Mouse (Mus musculus) ovary, postnatal 14 days (tissue): ENCODE results near the gene Ifrd2.

Experiments
- DNase-seq: peaks from one replicate; pipeline ENCODE4 v3.0.0; 2022; ENCODE audit warnings: low spot score

Ifrd2 gene

DNA sequence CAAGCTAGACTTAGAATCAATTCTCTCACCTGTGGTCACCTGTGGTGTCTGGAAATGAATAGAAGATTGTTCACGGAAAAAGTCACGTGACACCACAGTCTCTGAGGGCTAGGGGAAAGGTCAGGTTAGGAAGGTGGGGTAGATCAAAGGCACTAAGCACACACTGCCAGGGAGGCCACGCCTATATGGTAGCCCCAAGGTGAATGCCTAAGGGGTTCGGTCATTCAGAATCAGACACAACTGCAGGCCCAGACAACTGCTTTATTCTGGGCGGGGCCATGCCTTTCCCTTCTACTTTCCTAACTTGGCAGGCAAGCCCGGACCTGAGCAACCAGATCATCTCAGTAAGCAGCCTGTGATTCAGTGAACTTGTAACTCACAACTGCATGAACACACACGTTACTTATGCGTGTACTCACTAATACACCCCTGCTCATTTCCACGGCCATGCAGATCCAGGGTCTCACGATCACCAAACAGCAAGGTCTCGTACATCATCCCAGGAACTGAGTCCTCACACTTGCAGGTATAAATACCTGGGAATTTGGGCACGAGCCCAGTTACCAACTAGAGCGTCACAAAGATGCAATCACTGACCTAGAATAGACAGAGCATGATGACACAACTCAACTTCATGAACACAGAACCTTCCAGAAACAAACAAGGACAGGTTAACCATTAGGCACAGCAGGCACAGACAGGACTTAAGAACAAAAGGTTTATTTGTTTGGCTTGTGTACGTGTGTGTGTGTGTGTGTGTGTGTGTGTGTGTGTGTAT, 11.7 kb upstream of the Ifrd2 start:
- no peak for DNase-seq

DNA sequence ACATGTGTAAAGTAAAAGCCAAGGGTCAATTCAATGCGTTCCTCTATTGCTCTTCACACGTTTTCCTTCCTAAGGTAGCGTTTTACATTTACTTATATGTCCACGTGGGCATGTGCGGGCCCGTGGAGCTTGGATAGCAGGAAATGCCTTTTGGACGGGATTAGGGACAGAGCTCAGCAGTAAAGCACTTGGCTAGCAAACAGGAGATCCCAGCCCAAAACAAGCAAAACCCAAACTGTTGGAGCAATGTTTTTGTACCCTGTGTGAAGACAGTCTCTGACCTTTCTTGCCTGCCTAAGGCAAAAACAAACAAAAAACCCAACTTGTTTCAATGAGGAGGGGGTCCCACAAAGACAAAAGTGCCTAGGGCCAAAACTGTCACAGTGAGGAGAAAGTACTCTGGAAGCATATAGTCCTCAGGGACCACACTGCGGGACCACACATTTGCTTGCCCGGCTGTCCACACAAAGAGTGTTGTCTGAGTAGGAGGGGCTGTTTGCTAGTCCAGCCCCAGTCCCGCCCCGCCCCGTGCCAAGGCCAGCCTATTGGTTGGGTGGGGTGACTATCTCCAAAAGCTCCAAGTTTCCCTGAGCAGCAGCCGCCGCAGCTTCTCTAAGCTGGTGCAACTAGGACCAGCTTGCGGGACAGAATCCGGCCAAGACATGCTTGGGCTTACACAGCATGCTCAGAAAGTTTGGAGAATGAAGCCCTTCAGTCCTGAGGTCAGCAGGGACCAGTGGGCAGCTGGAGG, 10.9 kb upstream of the Ifrd2 start, which contains the start of gene Hyal1:
TSS of gene Hyal1 (plus strand) at position 571 of the 751 bp plus-strand sequence.
- DNase-seq, result peak; percentile 73

DNA sequence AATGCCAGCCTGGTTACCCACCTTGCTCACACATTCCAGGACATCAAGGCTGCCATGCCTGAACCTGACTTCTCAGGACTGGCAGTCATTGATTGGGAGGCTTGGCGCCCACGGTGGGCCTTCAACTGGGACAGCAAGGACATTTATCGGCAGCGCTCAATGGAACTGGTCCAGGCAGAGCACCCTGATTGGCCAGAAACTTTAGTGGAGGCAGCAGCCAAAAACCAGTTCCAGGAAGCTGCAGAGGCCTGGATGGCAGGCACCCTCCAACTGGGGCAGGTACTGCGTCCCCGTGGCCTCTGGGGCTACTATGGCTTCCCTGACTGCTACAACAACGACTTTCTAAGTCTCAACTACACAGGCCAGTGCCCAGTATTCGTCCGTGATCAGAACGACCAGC, 9.6 kb upstream of the Ifrd2 start:
- no peak for DNase-seq

DNA sequence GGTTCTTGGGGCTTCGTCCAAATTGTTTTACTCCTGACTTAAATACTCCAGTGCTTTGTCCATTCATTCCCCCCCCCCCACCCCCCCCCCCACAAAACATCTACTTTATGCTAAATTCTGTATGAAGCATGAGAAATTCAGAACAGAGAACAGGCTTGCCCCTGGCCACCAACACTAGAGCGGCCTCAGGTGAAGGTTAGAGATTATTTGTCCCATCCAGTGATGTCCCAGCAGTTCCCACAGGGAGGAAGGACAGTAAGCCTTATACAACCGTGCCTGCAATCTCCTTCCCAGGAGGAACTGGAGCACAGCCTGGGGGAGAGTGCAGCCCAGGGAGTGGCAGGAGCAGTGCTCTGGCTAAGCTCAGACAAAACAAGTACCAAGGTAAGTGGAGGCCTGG, 8.9 kb upstream of the Ifrd2 start, which contains the start of gene Naa80:
TSS of gene Naa80 (plus strand) at position 301 of the 400 bp plus-strand sequence.
- no peak for DNase-seq

DNA sequence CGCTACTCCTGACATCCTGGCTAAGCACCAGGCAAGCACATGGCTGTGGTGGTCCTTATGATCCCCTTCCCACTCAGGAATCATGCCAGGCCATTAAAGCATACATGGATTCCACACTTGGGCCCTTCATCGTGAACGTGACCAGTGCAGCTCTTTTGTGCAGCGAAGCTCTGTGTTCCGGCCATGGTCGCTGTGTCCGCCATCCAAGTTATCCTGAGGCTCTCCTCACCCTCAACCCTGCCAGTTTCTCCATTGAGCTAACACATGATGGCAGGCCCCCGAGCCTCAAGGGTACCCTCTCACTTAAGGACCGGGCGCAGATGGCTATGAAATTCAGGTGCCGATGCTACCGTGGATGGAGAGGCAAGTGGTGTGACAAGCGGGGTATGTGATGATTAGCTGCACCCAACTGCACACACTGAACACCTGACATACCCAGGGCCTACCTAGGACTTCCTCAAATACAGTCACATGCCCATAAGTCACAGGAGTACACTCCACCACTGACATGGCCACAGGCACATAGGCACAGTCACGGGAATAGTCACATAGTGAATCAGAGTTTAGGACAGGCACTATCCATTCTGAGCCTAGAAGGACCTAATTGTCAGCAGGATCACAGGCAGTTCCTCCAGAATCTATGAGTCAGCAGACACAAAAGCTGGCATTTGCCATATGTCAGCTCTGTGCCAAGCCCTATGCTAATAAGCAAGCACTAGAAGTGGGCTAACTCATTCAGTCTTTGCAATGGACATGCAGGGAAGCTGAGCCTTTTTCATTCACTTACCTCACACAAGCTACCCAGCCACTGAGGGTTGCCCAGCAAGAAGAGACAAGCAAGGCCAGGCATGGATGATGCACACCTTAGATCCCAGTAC, 8.2 kb upstream of the Ifrd2 start:
- no peak for DNase-seq

DNA sequence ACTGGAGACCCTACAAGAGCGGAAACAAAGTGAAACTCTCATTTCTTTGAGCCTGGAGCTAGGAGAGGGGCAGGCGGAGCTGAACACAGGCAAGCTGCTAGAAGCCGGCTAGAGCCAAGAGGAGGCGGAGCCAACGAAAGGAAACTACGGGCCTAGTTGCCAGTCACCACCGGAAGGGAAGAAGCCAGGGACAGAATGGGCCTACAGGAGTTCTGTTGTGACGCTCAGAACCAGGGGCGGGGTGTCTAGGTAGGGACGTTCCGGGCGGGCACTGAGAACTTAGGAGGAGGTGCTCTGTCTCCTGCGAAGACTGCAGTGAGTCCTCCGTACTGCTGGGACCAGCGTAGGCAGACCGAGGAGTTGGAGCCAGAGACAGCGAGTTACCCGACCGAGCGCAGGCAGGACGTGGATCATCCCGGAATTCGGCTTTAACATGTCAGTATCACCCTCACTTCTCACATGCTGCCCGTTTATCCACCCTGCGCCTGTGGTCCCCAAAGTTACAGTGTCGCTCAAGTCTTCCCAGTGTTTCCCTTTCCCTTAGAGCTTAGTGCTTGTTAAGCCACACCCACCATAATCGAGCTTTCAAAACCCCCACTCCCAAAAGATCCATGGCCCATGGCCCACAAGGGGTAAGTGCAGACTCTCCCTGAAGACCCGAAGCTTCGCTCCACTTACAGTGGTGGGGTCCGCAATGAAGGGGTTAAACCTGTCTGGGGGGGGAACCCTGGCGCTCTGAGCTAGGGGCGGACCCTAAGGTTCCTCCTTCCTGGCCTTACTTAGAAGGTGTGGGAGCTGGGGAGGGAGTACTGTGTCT, 6.7 kb upstream of the Ifrd2 start, which contains the start of gene Hyal3:
TSS of gene Hyal3 (plus strand) at position 318 of the 817 bp plus-strand sequence.
- peak; percentile 85 for DNase-seq

DNA sequence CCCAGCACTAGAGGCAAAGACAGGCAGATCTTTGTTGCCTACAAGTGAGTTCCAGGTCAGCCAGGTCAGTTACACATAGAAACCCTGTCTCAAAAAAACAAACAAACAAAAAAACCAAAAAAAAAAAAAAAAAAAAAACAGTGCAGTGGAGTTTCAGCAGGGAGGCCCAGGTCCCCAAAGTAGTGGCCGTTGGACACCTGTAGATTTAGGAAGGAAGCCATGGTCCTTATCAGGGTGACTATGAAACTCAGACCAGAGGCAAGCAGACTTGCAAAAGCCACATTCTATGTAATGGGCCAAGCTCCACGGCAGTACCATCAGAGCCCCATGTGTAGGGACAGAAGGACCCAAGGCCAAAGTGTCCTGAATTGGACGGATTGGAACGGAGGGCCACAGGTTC, 5.9 kb upstream of the Ifrd2 start:
- no peak for DNase-seq

DNA sequence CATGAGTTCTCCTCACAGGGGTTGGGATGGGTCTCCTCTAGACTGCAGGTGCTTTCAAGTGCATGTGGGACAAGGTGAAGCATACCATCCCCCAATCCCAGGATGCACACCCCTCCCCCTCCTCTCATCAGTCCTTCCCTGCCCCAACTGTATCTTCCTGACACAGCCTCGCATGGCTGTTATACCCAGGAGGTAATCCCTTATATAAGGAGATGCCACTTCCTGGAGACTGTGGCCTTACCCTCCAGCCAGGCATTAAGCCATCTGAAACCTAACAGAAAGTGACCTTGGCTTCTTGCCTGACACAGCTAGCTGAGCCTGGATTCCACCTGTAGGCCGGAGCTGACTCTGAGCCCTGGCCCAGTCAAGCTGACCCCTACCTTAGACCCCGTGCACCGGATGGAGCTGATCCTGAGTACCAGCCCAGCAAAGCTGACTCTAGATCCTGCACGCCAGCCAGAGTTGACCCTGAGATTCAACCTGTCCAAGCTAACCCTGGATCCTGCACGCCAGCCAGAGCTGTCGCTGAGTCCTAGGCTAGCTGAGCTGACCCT, 4.9 kb upstream of the Ifrd2 start:
- DNase-seq, result no peak

DNA sequence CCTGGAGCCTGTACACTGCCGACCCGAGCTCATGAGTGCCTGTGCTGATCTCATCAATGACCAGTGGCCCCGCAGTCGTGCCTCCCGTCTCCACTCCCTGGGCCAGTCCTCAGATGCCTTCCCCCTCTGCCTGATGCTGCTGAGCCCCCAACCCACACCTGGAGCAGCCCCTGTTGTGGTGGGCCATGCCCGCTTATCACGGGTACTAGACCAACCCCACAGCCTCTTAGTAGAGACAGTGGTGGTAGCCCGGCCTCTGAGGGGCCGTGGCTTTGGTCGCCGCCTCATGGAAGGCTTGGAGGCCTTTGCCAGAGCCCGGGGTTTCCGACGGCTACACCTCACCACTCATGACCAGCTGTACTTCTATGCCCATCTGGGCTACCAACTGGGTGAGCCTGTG, 4.3 kb upstream of the Ifrd2 start:
- no peak for DNase-seq

DNA sequence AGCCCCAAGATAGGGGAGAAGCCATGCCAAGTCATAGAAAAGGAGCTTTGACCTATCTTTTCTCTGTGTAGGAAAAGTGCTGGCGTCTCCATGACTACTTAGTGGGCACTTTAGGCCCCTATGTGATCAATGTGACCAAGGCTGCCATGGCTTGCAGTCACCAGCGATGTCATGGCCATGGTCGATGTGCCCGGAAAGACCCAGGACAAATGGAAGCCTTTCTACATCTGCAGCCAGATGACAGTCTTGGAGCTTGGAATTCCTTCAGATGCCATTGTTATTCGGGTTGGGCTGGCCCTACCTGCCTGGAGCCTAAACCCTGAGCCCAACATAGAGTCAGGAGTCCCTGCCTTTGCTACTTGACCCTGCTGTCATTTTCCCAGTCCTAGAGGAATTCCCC, 938 bp upstream of the Ifrd2 start:
- DNase-seq, result no peak

DNA sequence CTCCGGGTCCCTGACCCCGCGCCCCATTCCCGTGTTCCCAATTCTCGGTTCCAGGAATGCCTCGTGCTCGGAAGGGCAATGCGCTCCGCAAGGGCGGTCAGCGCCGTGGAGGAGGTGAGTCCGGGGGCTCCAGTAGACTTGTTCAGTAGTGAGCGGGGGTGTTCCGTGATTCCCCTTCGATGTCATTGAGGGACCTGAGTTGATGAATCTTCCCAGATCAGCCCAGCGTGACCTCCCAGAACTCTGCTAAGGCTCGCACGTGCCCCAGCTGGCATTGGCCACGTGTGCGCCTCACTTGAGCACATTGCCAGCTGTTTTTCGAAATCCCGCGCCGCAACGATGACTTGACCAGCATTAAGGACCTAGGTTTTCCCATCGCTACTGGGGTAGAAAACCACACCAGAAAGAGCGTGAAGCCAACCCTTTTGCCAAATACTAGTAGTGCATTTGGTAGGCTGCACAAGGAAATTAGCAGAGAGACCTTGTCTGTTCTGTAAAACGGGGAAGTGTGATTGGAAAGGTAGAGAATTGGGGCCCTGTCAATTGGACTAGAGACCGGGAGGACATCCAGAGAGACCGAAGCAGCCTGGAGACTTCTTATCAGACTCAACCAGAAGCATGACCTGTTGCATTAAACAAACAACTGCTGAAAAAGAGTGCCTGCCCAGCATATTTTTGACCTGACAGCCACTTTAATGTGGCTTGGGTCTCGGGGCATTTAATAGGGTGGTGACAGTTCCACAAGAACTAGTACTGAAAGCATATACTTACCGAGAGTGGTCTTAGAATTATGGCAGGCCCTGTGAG, 594 bp downstream of the Ifrd2 start:
- DNase-seq, result no peak

DNA sequence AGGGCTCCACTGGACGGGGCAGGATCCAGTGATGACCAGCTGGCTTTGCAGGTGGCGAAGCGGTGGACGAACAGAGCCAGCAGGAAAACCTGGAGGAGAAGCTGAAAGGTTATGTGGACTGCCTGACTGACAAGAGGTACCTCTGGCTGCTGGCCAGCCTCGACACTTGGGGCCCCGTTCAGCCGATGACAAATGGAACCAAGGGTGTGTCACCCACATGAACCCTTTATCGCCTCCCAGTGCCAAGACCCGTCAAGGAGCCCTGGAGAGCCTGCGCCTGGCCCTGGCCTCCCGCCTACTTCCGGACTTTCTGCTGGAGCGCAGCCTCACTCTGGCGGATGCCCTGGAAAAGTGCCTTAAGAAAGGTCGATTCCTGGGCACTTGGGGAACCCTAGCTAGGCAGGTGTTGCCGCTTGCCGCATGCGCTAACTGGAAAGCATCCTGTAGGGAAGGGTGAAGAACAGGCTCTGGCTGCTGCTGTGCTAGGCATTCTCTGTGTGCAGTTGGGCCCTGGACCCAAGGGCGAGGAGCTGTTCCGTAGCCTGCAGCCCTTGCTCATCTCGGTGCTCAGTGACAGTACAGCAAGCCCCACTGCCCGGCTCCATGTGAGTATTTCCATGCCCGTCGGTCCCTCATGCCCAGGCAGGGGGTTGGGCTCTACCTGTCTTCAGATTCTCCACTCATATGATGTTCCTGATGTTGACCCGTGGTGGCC, 2.8 kb downstream of the Ifrd2 start:
- DNase-seq, result no peak

DNA sequence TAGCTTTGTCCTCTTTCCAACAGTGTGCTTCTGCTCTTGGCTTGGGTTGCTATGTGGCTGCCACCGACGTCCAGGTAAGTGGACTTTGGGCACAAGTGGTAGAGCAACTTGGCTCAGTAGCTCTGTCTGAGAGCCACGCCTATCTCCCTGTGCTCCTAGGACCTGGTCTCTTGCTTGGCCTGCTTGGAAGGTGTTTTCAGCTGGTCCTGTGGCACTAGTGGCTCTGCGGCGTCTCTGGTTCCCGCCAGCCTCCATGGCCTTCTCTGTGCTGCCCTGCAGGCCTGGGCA, 3.3 kb downstream of the Ifrd2 start:
- no peak for DNase-seq

DNA sequence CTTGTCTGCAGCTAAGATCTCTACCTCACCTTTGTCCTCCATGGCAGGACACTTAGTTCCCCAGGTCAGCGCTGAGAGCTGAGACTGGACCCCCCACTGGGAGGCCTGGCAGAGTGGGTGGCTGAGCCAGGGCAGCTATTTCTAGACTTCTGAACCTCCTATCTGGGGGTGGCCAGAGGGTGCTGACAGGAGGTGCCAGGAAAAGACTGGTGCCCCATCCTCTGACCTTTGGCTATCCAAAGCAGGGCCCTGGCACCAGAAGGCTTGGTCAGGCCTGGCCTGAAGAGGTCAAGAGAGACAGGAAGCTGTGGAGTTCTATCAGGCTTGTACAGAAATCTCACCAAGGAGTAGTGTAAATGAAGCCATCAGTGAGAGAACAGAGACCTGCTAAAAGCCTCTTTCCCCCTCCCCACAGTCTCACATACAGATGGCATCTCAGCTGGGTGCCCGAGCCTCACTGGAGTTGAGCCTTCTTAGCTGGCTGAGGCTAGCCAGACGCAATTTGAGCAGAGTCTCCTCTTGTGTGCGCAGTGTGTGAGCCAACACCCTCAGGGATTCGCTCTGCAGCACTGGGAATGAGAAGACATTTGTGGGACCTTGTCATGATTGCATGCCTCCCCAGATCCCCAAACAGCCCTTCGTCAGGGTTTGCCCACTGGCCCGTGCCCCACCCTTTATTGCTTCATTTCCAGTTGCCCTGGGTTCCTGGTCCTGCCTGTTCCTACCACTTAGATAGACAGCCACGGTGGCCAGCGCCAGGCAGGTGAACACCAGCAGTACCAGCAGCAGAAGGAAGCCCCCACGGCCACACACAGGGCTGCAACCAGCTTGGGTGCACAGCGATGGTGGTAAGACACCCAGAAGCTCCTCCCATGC, 5.9 kb downstream of the Ifrd2 start:
- DNase-seq, result no peak

DNA sequence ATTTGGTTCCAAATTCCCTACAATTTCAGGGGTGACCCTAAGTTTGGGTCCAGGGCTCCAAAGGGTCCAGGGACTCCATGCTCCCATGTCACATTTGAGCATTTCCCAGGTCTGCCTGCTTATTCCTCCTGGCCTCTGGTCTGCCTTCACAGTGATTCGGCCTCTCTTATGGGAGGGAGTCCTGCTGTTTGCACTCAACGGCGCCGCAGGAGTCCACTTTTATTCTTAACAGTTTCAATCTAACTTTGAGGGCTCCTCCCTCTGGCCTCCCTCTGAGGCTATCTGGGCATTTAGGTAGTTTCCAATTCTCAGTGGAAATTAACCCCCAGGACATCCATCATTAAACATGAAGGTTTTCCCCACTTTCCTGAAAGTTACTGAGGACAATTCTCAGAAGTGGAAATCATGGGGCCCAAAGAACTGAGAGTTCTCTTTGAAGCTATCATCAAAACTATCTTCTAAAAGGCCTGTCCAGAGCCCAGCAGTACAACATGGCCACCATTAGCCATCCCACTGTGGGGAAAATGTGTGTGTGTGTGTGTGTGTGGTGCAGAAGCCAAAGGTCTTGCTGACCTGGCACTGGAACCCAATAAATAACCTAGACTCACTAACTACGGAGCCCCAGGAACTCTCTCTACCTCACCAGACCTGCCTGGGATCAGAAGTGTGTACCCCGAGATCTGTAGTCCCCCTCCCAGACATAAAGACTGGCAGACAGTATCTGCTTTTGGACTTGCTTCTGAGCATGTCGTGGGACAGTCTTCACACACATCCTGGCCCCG, 7.0 kb downstream of the Ifrd2 start:
- DNase-seq, result no peak

DNA sequence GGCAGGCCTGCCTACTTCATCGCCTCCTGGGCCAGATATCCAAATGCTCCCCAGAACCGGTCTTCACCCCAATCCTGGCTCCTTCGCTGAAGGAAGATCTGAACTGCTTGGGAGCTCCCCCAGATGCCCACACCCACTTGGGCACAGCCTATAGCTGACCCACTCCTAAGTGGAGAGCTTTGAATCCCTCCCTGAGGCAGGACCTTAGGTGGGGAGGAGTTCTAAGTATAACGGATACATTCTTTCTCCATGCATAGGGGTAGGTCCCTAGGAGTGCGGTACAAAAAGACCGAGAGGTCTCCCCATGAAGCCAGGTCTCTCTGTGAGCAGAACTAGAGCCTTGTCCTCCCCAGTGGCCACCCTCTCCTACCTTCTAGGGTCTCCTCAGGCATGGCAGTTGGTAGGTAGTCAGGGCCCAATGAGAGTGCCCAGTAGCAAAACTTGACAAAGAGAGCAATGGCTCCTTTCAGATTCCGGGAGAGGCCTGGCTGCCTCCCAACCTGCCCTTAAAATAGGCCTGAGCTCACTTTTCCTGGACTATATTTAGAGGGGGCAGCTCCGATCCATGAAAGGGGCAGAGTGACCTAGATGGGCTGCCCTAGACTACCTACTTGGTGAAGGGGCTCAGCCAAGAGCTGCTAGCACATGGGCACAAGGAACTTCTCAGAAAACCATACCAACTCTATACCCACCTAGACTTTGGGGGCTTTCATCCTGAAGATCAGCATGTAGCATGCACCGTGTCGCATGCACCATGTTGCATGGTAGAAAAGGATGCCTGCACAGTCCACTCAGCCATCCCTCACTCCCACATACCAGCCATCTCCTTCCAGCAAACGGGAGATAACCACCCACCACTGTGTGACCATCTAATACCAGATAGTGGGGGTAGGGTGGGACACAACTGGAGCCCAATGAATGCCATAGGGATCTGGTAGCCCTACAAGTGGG, 9.5 kb downstream of the Ifrd2 start:
- DNase-seq, result no peak

DNA sequence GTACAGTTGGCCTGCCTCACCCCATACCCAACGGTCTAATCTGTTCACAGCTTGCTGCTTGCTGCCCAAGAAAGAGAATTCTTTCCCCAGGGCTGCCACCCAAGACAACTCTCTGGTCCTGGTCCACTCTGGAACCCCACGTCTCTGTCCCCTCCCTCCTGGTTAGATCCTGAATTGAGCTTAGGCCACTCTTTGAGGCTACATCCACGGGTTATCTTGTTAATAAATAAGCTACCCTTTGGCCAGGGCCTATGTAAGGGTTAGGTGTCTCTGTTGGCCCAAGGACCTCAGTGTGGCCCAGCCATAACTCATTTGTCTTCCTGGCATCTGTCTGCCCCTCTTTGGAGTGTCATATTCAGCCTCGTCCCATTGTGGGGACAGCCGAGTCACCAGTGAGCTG, 10.9 kb downstream of the Ifrd2 start:
- no peak for DNase-seq
